Mouse (Mus musculus) hematopoietic multipotent progenitor cell, adult 10-12 weeks (in vitro differentiated cells): ENCODE measurements around the gene Prr15. TPM values are rescaled to one million over a fixed set of nuclear protein-coding genes. Genes with fewer than 3 reads are reported as not detected.

Experiments used
- polyA plus RNA-seq: library from polyadenylated mRNA; stranded (reverse); fragments of >175 nt; gene quantifications from 2 replicates; pipeline ENCODE4 v1.2.3, GENCODE M21; 2012; ENCODE audit warnings: low replicate concordance

Prr15 gene
- 0.29 and 0.50 TPM in 2 replicates for polyA plus RNA-seq

GRCm38 (mm10) chr6:54325246-54325885, at the start of gene Prr15:
Gene Prr15, plus strand, starts transcription at chr6:54325835.

Other genes starting within 250 kb of the Prr15 start
- 0.28 and 3.3 TPM in 2 replicates for gene Wipf3, start 103.8 kb downstream of the Prr15 start, polyA plus RNA-seq
- 0.02 and 0.04 TPM in 2 replicates for gene Scrn1, start 240.7 kb downstream of the Prr15 start, polyA plus RNA-seq